Mouse (Mus musculus): ENCODE data around the gene Fto.

Fto gene

GRCm38 (mm10) chr8:91611723-91612362 lies 298.5 kb downstream of the Fto start:
- DNase-seq (ENCODE audit: low spot score in 2 of 2) = no peak

GRCm38 (mm10) chr8:91612387-91613130 lies 299.2 kb downstream of the Fto start:
- no peak for DNase-seq (ENCODE audit: low spot score in 2 of 2)

GRCm38 (mm10) chr8:91613603-91614002 lies 300.3 kb downstream of the Fto start:
- DNase-seq (ENCODE audit: low spot score in 2 of 2) = no peak

- DNase-seq (ENCODE audit: low spot score in 2 of 2) = no peak
Observed at GRCm38 (mm10) chr8:91615196-91615595, 301.9 kb downstream of the Fto start.

- DNase-seq (ENCODE audit: low spot score in 2 of 2) = no peak
Observed at GRCm38 (mm10) chr8:91615781-91616683, 302.7 kb downstream of the Fto start.

- no peak for DNase-seq (ENCODE audit: low spot score in 2 of 2)
Observed at GRCm38 (mm10) chr8:91617772-91618171, 304.4 kb downstream of the Fto start.

- no peak for DNase-seq (ENCODE audit: low spot score in 2 of 2)
Observed at GRCm38 (mm10) chr8:91622757-91623156, 309.4 kb downstream of the Fto start.

- DNase-seq (ENCODE audit: low spot score in 2 of 2) = no peak
Observed at GRCm38 (mm10) chr8:91625686-91626558, 312.6 kb downstream of the Fto start.

GRCm38 (mm10) chr8:91629594-91629993 lies 316.3 kb downstream of the Fto start:
- no peak for DNase-seq (ENCODE audit: low spot score in 2 of 2)

GRCm38 (mm10) chr8:91630320-91631033 lies 317.2 kb downstream of the Fto start:
- DNase-seq (ENCODE audit: low spot score in 2 of 2) = no peak

GRCm38 (mm10) chr8:91632411-91632810 lies 319.1 kb downstream of the Fto start:
- no peak for DNase-seq (ENCODE audit: low spot score in 2 of 2)

GRCm38 (mm10) chr8:91635406-91635805 lies 322.1 kb downstream of the Fto start:
- no peak for DNase-seq (ENCODE audit: low spot score in 2 of 2)

- DNase-seq (ENCODE audit: low spot score in 2 of 2) = no peak
Observed at GRCm38 (mm10) chr8:91636887-91637286, 323.6 kb downstream of the Fto start.

- DNase-seq (ENCODE audit: low spot score in 2 of 2) = no peak
Observed at GRCm38 (mm10) chr8:91637684-91638083, 324.4 kb downstream of the Fto start.

- no peak for DNase-seq (ENCODE audit: low spot score in 2 of 2)
Observed at GRCm38 (mm10) chr8:91638256-91638655, 324.9 kb downstream of the Fto start.

GRCm38 (mm10) chr8:91640471-91640870 lies 327.1 kb downstream of the Fto start:
- no peak for DNase-seq (ENCODE audit: low spot score in 2 of 2)

- DNase-seq (ENCODE audit: low spot score in 2 of 2) = no peak
Observed at GRCm38 (mm10) chr8:91645484-91645883, 332.2 kb downstream of the Fto start.

GRCm38 (mm10) chr8:91647959-91648358 lies 334.6 kb downstream of the Fto start:
- DNase-seq (ENCODE audit: low spot score in 2 of 2) = no peak

- DNase-seq (ENCODE audit: low spot score in 2 of 2) = no peak
Observed at GRCm38 (mm10) chr8:91648776-91649175, 335.5 kb downstream of the Fto start.

GRCm38 (mm10) chr8:91653561-91653960 lies 340.2 kb downstream of the Fto start:
- no peak for DNase-seq (ENCODE audit: low spot score in 2 of 2)

- no peak for DNase-seq (ENCODE audit: low spot score in 2 of 2)
Observed at GRCm38 (mm10) chr8:91657381-91657780, 344.1 kb downstream of the Fto start.
